8 mouse cellular contexts compared by ENCODE assay signal in the genomic region with DNA sequence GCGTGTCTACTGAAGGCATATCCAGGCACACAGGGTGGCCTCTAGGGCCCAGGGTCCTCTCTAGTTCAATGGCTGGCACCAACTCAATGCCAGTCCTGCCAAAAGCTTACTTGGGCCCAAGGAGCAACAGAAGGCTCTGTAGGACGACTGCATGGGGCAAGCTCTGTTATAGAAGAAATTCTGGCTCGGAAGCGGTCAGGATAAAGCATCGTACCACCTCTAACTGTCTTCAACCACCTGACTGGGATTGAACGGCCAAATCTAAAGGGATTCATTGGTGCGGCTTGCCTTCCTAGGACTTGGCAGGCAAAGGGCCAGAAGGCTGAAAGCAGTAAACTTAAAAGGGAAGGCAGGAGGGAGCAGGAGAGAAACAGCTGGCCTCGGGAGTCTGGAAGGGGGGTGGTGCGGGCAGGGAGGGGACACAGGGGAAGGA. TPM values are rescaled to one million over a fixed set of nuclear protein-coding genes. Genes with fewer than 3 reads are reported as not detected.
A peak's percentile ranks its signal among the peaks of the same experiment; 100 is the strongest.
DNase-seq lines count a peak whose midpoint lies in the region; ATAC-seq and TF ChIP-seq lines count a peak whose summit lies in the region.

No protein-coding gene starts in this region.

- peak overlapping the region; percentile 82; the same call in 1 of the 2 replicates for H3K27ac ChIP-seq in lung, embryonic 14.5 days (ENCODE audit: low read depth)
- H3K27ac ChIP-seq in hindbrain, embryonic 14.5 days, result peak overlapping the region; percentile 92
- peak overlapping the region; percentile 92 for H3K27ac ChIP-seq in neural tube, embryonic 15.5 days (replicated peaks)

- no peaks in the 10 kb centered on the region for H3K9me3 ChIP-seq in lung, embryonic 14.5 days (ENCODE audit: low read depth, low read length)
- H3K9me3 ChIP-seq in hindbrain, embryonic 14.5 days (ENCODE audit: control insufficient read depth, low read length), result no peaks in the 10 kb centered on the region
- no peaks in the 10 kb centered on the region for H3K9me3 ChIP-seq in neural tube, embryonic 15.5 days (replicated peaks)

- no peak for ATAC-seq in lung, embryonic 14.5 days (ENCODE audit: insufficient read depth)
- ATAC-seq in hindbrain, embryonic 14.5 days (ENCODE audit: low FRiP score), result no peak
- 0 out of 2 replicates have a peak, but pooled peaks have one; percentile 14 for ATAC-seq in neural tube, embryonic 15.5 days (ENCODE audit: low FRiP score)

- no peak overlapping the region for H3K4me3 ChIP-seq in lung, embryonic 14.5 days (ENCODE audit: low read depth, low read length)
- no peak overlapping the region for H3K4me3 ChIP-seq in hindbrain, embryonic 14.5 days (replicated peaks; ENCODE audit: low read length)
- H3K4me3 ChIP-seq in neural tube, embryonic 15.5 days (replicated peaks), result no peak overlapping the region

- no peak overlapping the region for H3K4me2 ChIP-seq in lung, embryonic 14.5 days
- peak overlapping the region; percentile 28 for H3K4me2 ChIP-seq in hindbrain, embryonic 14.5 days (replicated peaks)
- H3K4me2 ChIP-seq in neural tube, embryonic 15.5 days, result peak overlapping the region; percentile 37

- H3K9ac ChIP-seq in lung, embryonic 14.5 days, result no peak overlapping the region
- peak overlapping the region; percentile 51; the same call in 1 of the 2 replicates for H3K9ac ChIP-seq in hindbrain, embryonic 14.5 days
- 0 out of 2 replicates have a peak overlapping the region, but pooled peaks have one; percentile 37 for H3K9ac ChIP-seq in neural tube, embryonic 15.5 days (replicated peaks)

- 54% methylated on average over 9 of the region's 9 CpGs for WGBS in lung, embryonic 14.5 days
- WGBS in hindbrain, embryonic 14.5 days, result 35% methylated on average over 9 of the region's 9 CpGs
- WGBS in neural tube, embryonic 15.5 days, result 25% methylated on average over 9 of the region's 9 CpGs

- peak; percentile 49 for DNase-seq in adrenal gland, adult 2 months
- no peak for DNase-seq in adrenal gland, adult 18-20 months (ENCODE audit: low spot score in 2 of 2)
- DNase-seq in lung, embryonic 14.5 days, result peak; percentile 53
- DNase-seq in lung, postnatal 36 days, result no peak
- DNase-seq in hindbrain, embryonic 14.5 days (ENCODE audit: low spot score), result no peak
- no peak for DNase-seq in thymus, postnatal 14 days
- DNase-seq in right cerebral cortex, postnatal 4 days, result no peak

- peaks cover 72% of the 10 kb centered on the region for H3K4me1 ChIP-seq in lung, embryonic 14.5 days (ENCODE audit: insufficient read depth)
- H3K4me1 ChIP-seq in hindbrain, embryonic 14.5 days (replicated peaks; ENCODE audit: control insufficient read depth, insufficient read depth, low read length), result peaks cover 80% of the 10 kb centered on the region
- H3K4me1 ChIP-seq in neural tube, embryonic 15.5 days, result peaks cover 84% of the 10 kb centered on the region

- H3K36me3 ChIP-seq in lung, embryonic 14.5 days (ENCODE audit: insufficient read depth), result no peaks in the 10 kb centered on the region; the same call in 1 of the 2 replicates
- no peaks in the 10 kb centered on the region for H3K36me3 ChIP-seq in hindbrain, embryonic 14.5 days (replicated peaks; ENCODE audit: control insufficient read depth, insufficient read depth)
- H3K36me3 ChIP-seq in neural tube, embryonic 15.5 days, result no peaks in the 10 kb centered on the region

- no peak for TF ChIP-seq CTCF in lung, embryonic 14.5 days (IDR thresholded peaks at IDR 0.05; ENCODE audit: low read depth)

- no peaks in the 10 kb centered on the region for H3K27me3 ChIP-seq in lung, embryonic 14.5 days (ENCODE audit: insufficient read depth, low read length)
- no peaks in the 10 kb centered on the region for H3K27me3 ChIP-seq in hindbrain, embryonic 14.5 days (ENCODE audit: control insufficient read depth, insufficient read depth, low read length)
- no peaks in the 10 kb centered on the region for H3K27me3 ChIP-seq in neural tube, embryonic 15.5 days (replicated peaks)

RNA-seq across cellular contexts. Expression of a gene that starts 20.1 kb away (rescaled TPM):
- 10 to 100 TPM; 38.1 to 51.3 TPM for total RNA-seq in adrenal gland, adult 2 months (2021)
- polyA plus RNA-seq in adrenal gland, adult 2 months (2012; rRNA removed), result 48.9 and 59.8 TPM in 2 replicates
- 10 to 100 TPM; 33.6 to 42.2 TPM for total RNA-seq in adrenal gland, adult 18-20 months (2021)
- 16.5 and 17.0 TPM in 2 replicates for polyA plus RNA-seq in lung, embryonic 14.5 days (2014; fragmentation: Nextera tagmentation; extraction: Ambion mirVana)
- polyA plus RNA-seq in hindbrain, embryonic 14.5 days (2014; fragmentation: Nextera tagmentation; extraction: Ambion mirVana), result 13.4 and 15.7 TPM in 2 replicates
- polyA plus RNA-seq in neural tube, embryonic 15.5 days (2015; fragmentation: Nextera tagmentation; extraction: Ambion mirVana), result 20.9 and 21.7 TPM in 2 replicates

RNA-seq across cellular contexts. Expression of a gene that starts 20.5 kb away (rescaled TPM):
- total RNA-seq in adrenal gland, adult 2 months (2021), result under 1 TPM; 0.29 to 0.55 TPM
- polyA plus RNA-seq in adrenal gland, adult 2 months (2012; rRNA removed), result 0.29 and 0.49 TPM in 2 replicates
- total RNA-seq in adrenal gland, adult 18-20 months (2021), result under 1 TPM; 0.36 to 0.48 TPM
- 0.35 and 0.37 TPM in 2 replicates for polyA plus RNA-seq in lung, embryonic 14.5 days (2014; fragmentation: Nextera tagmentation; extraction: Ambion mirVana)
- 1.5 and 1.9 TPM in 2 replicates for polyA plus RNA-seq in hindbrain, embryonic 14.5 days (2014; fragmentation: Nextera tagmentation; extraction: Ambion mirVana)
- 1.3 and 1.5 TPM in 2 replicates for polyA plus RNA-seq in neural tube, embryonic 15.5 days (2015; fragmentation: Nextera tagmentation; extraction: Ambion mirVana)

RNA-seq across cellular contexts. Expression of a gene that starts 44.0 kb away (rescaled TPM):
- 10 to 100 TPM; 11.6 to 22.7 TPM for total RNA-seq in adrenal gland, adult 2 months (2021)
- 32.5 and 33.5 TPM in 2 replicates for polyA plus RNA-seq in adrenal gland, adult 2 months (2012; rRNA removed)
- total RNA-seq in adrenal gland, adult 18-20 months (2021), result 10 to 100 TPM; 14.2 to 16.9 TPM
- 7.2 and 9.5 TPM in 2 replicates for polyA plus RNA-seq in lung, embryonic 14.5 days (2014; fragmentation: Nextera tagmentation; extraction: Ambion mirVana)
- 20.1 and 20.6 TPM in 2 replicates for polyA plus RNA-seq in hindbrain, embryonic 14.5 days (2014; fragmentation: Nextera tagmentation; extraction: Ambion mirVana)
- polyA plus RNA-seq in neural tube, embryonic 15.5 days (2015; fragmentation: Nextera tagmentation; extraction: Ambion mirVana), result 29.4 and 34.0 TPM in 2 replicates

RNA-seq across cellular contexts. Expression of a gene that starts 44.2 kb away (rescaled TPM):
- 10 to 100 TPM; 46.8 to 49.5 TPM for total RNA-seq in adrenal gland, adult 2 months (2021)
- 42.7 and 49.6 TPM in 2 replicates for polyA plus RNA-seq in adrenal gland, adult 2 months (2012; rRNA removed)
- total RNA-seq in adrenal gland, adult 18-20 months (2021), result 10 to 100 TPM; 44.1 to 57.6 TPM
- 31.5 and 37.2 TPM in 2 replicates for polyA plus RNA-seq in lung, embryonic 14.5 days (2014; fragmentation: Nextera tagmentation; extraction: Ambion mirVana)
- polyA plus RNA-seq in hindbrain, embryonic 14.5 days (2014; fragmentation: Nextera tagmentation; extraction: Ambion mirVana), result 27.8 and 29.8 TPM in 2 replicates
- 35.7 and 42.0 TPM in 2 replicates for polyA plus RNA-seq in neural tube, embryonic 15.5 days (2015; fragmentation: Nextera tagmentation; extraction: Ambion mirVana)

RNA-seq across cellular contexts. Expression of a gene that starts 57.4 kb away (rescaled TPM):
- 10 to 100 TPM; 25.5 to 46.3 TPM for total RNA-seq in adrenal gland, adult 2 months (2021)
- polyA plus RNA-seq in adrenal gland, adult 2 months (2012; rRNA removed), result 40.1 and 49.3 TPM in 2 replicates
- total RNA-seq in adrenal gland, adult 18-20 months (2021), result 10 to 100 TPM; 26.4 to 31.7 TPM
- 2.7 and 3.6 TPM in 2 replicates for polyA plus RNA-seq in lung, embryonic 14.5 days (2014; fragmentation: Nextera tagmentation; extraction: Ambion mirVana)
- 1.3 and 1.4 TPM in 2 replicates for polyA plus RNA-seq in hindbrain, embryonic 14.5 days (2014; fragmentation: Nextera tagmentation; extraction: Ambion mirVana)
- polyA plus RNA-seq in neural tube, embryonic 15.5 days (2015; fragmentation: Nextera tagmentation; extraction: Ambion mirVana), result 2.8 and 4.4 TPM in 2 replicates

Comparison
In these comparisons a context has a peak if more than half of its experiments do, and no peak if none do; other contexts are left out.
1. DNase-seq: peak in adrenal gland, adult 2 months (single experiment) and lung, embryonic 14.5 days (single experiment); none in adrenal gland, adult 18-20 months (0 of 2), lung, postnatal 36 days (single experiment), hindbrain, embryonic 14.5 days (single experiment), thymus, postnatal 14 days (single experiment) and right cerebral cortex, postnatal 4 days (single experiment).
2. Peak in every context shown above with its lines, with median percentiles within 50 percentile points of each other: H3K27ac ChIP-seq.